Mouse (Mus musculus) heart, embryonic 16.5 days (tissue): Measurements from ENCODE around the gene Kif23. TPM values are rescaled to one million over a fixed set of nuclear protein-coding genes. Genes with fewer than 3 reads are reported as not detected.

Source experiments
- ATAC-seq: fragments of 200-750 bp; cut with Nextera tagmentation; replicated peaks from 2 replicates; pipeline ENCODE4 v1.8.0; 2017; ENCODE audit warnings: moderate number of reproducible peaks; ENCODE audit not compliant: insufficient read depth, low FRiP score; ENCODE audit errors: extremely low read depth
- H3K27ac ChIP-seq: fragments of 300-500 bp; sonication (generic); 2 replicates; pipeline ENCODE4 v1.5.1; 2014; ENCODE audit warnings: mild to moderate bottlenecking, low read length, control low read depth, moderate library complexity
- H3K27me3 ChIP-seq: fragments of 300-500 bp; sonication (generic); 2 replicates; pipeline ENCODE4 v1.6.1; 2014; ENCODE audit warnings: low read length, mixed read lengths; ENCODE audit not compliant: control insufficient read depth, insufficient read depth
- H3K36me3 ChIP-seq: fragments of 300-500 bp; sonication (generic); 2 replicates; pipeline ENCODE4 v1.6.1; 2014; ENCODE audit not compliant: control insufficient read depth, insufficient read depth
- H3K4me1 ChIP-seq: fragments of 300-500 bp; sonication (generic); 2 replicates; pipeline ENCODE4 v1.6.1; 2014; ENCODE audit warnings: low read length, mixed read lengths; ENCODE audit not compliant: control insufficient read depth, insufficient read depth
- H3K4me2 ChIP-seq: fragments of 300-500 bp; sonication (generic); 2 replicates; pipeline ENCODE4 v1.6.1; 2014; ENCODE audit warnings: low read depth, mild to moderate bottlenecking, control low read depth, low read length
- H3K4me3 ChIP-seq: fragments of 300-500 bp; sonication (generic); 2 replicates; pipeline ENCODE4 v1.5.1; 2014; ENCODE audit warnings: mild to moderate bottlenecking, control low read depth, low read length
- H3K9ac ChIP-seq: fragments of 300-500 bp; sonication (generic); 2 replicates; pipeline ENCODE4 v1.6.1; 2014; ENCODE audit warnings: low read length, control low read depth
- H3K9me3 ChIP-seq: fragments of 300-500 bp; sonication (generic); replicated peaks from 2 replicates; pipeline ENCODE4 v1.6.1; 2016; ENCODE audit warnings: low read length; ENCODE audit not compliant: control insufficient read depth
- WGBS: fragments of 180-500 bp; shearing (Covaris S2); extraction: QIAGEN DNeasy Blood & Tissue Kit; methylation state at CpG from one replicate; pipeline ENCODE4 v1.1.7; 2014; 5-methylcytosine and 5-hydroxymethylcytosine counted together
- polyA plus RNA-seq: library from polyadenylated mRNA; unstranded; fragments of >200 nt; fragmentation: Nextera tagmentation; extraction: Ambion mirVana; gene quantifications from 2 replicates; pipeline ENCODE4 v1.2.1, GENCODE M21; 2015

Gene Kif23
- polyA plus RNA-seq, 1 experiment from 2014 or later: 77.8 TPM

- Histone ChIP-seq H3K27me3 (peaks cover 26% of the 10 kb centered on the region), H3K4me1 (no peaks in the 10 kb centered on the region), H3K36me3 (no peaks in the 10 kb centered on the region), H3K9me3 (no peaks in the 10 kb centered on the region), H3K9ac (no peak overlapping the region), H3K4me3 (no peak overlapping the region), H3K27ac (no peak overlapping the region), H3K4me2 (no peak overlapping the region)
- 29% methylated on average over 7 of the region's 7 CpGs for WGBS
- no peak for ATAC-seq
These were observed 42.4 kb downstream of the Kif23 start for GRCm38 (mm10) chr9:61904201-61904600.

- no peak overlapping the region for H3K9ac ChIP-seq
- no peak for ATAC-seq
- no peak overlapping the region for H3K4me3 ChIP-seq
- H3K4me1 ChIP-seq: no peaks in the 10 kb centered on the region
- H3K4me2 ChIP-seq: no peak overlapping the region
- H3K27ac ChIP-seq: no peak overlapping the region
- H3K27me3 ChIP-seq: peaks cover 35% of the 10 kb centered on the region
- H3K9me3 ChIP-seq: no peaks in the 10 kb centered on the region
- H3K36me3 ChIP-seq: no peaks in the 10 kb centered on the region
- WGBS: 64% methylated on average over 9 of the region's 9 CpGs
These were observed 44.1 kb downstream of the Kif23 start for GRCm38 (mm10) chr9:61902445-61902844.

GRCm38 (mm10) chr9:61901574-61901973 lies 45.0 kb downstream of the Kif23 start:
- Histone ChIP-seq H3K4me2 (no peak overlapping the region), H3K4me3 (no peak overlapping the region), H3K9me3 (no peaks in the 10 kb centered on the region), H3K9ac (no peak overlapping the region), H3K27me3 (peaks cover 36% of the 10 kb centered on the region), H3K4me1 (no peaks in the 10 kb centered on the region), H3K36me3 (no peaks in the 10 kb centered on the region), H3K27ac (no peak overlapping the region)
- 75% methylated on average over 4 of the region's 4 CpGs for WGBS
- ATAC-seq: no peak

- WGBS: 6% methylated on average over 16 of the region's 16 CpGs
- H3K9ac ChIP-seq: no peak overlapping the region
- H3K4me2 ChIP-seq: peak overlapping the region; percentile 51
- peaks cover 39% of the 10 kb centered on the region for H3K27me3 ChIP-seq
- no peaks in the 10 kb centered on the region for H3K36me3 ChIP-seq
- no peak for ATAC-seq
- no peaks in the 10 kb centered on the region for H3K4me1 ChIP-seq
- no peak overlapping the region for H3K27ac ChIP-seq
- no peaks in the 10 kb centered on the region for H3K9me3 ChIP-seq
- no peak overlapping the region for H3K4me3 ChIP-seq
These were observed 46.8 kb downstream of the Kif23 start for GRCm38 (mm10) chr9:61899804-61900203.

GRCm38 (mm10) chr9:61898401-61898800 lies 48.2 kb downstream of the Kif23 start:
- H3K4me1 ChIP-seq: no peaks in the 10 kb centered on the region

GRCm38 (mm10) chr9:61895014-61895413 lies 51.6 kb downstream of the Kif23 start:
- Histone ChIP-seq H3K27ac (no peak overlapping the region), H3K4me1 (peaks cover 6% of the 10 kb centered on the region), H3K4me2 (no peak overlapping the region), H3K4me3 (no peak overlapping the region), H3K27me3 (peaks cover 23% of the 10 kb centered on the region), H3K9ac (no peak overlapping the region), H3K9me3 (no peaks in the 10 kb centered on the region), H3K36me3 (no peaks in the 10 kb centered on the region)
- ATAC-seq: no peak
- WGBS: 57% methylated on average over 8 of the region's 8 CpGs

More at GRCm38 (mm10) chr9:61898401-61898800, 48.2 kb downstream of the Kif23 start:
- H3K27ac ChIP-seq: no peak overlapping the region
- no peak overlapping the region for H3K9ac ChIP-seq
- peaks cover 44% of the 10 kb centered on the region for H3K27me3 ChIP-seq
- no peaks in the 10 kb centered on the region for H3K9me3 ChIP-seq
- no peak overlapping the region for H3K4me3 ChIP-seq
- 0 out of 2 replicates have a peak, but pooled peaks have one; percentile 33 for ATAC-seq
- 5% methylated on average over 8 of the region's 8 CpGs for WGBS
- H3K36me3 ChIP-seq: no peaks in the 10 kb centered on the region
- no peak overlapping the region for H3K4me2 ChIP-seq

GRCm38 (mm10) chr9:61889855-61890254 lies 56.7 kb downstream of the Kif23 start:
- 26% methylated on average over 8 of the region's 8 CpGs for WGBS
- peak overlapping the region; percentile 25 for H3K27ac ChIP-seq

GRCm38 (mm10) chr9:61887661-61888379 lies 58.8 kb downstream of the Kif23 start:
- peak; percentile 69 for ATAC-seq
- no peaks in the 10 kb centered on the region for H3K36me3 ChIP-seq
- H3K4me1 ChIP-seq: peaks cover 35% of the 10 kb centered on the region
- H3K27ac ChIP-seq: no peak overlapping the region
- H3K4me3 ChIP-seq: no peak overlapping the region
- 33% methylated on average over 11 of the region's 11 CpGs for WGBS
- no peaks in the 10 kb centered on the region for H3K9me3 ChIP-seq
- no peak overlapping the region for H3K9ac ChIP-seq
- no peaks in the 10 kb centered on the region for H3K27me3 ChIP-seq
- H3K4me2 ChIP-seq: no peak overlapping the region

More at GRCm38 (mm10) chr9:61889855-61890254, 56.7 kb downstream of the Kif23 start:
- H3K9me3 ChIP-seq: no peaks in the 10 kb centered on the region
- no peak overlapping the region for H3K9ac ChIP-seq
- H3K4me1 ChIP-seq: peaks cover 26% of the 10 kb centered on the region
- peak; percentile 53; the same call in 1 of the 2 replicates for ATAC-seq
- no peak overlapping the region for H3K4me2 ChIP-seq
- H3K36me3 ChIP-seq: no peaks in the 10 kb centered on the region
- H3K27me3 ChIP-seq: peaks cover 6% of the 10 kb centered on the region
- no peak overlapping the region for H3K4me3 ChIP-seq

GRCm38 (mm10) chr9:61885964-61886363 lies 60.6 kb downstream of the Kif23 start:
- no peak overlapping the region for H3K27ac ChIP-seq
- no peak overlapping the region for H3K4me3 ChIP-seq
- no peaks in the 10 kb centered on the region for H3K36me3 ChIP-seq
- H3K9me3 ChIP-seq: no peaks in the 10 kb centered on the region
- WGBS: 66% methylated on average over 7 of the region's 7 CpGs
- H3K4me1 ChIP-seq: peaks cover 35% of the 10 kb centered on the region
- no peak overlapping the region for H3K9ac ChIP-seq
- ATAC-seq: no peak
- H3K4me2 ChIP-seq: no peak overlapping the region
- H3K27me3 ChIP-seq: no peaks in the 10 kb centered on the region
